Mouse (Mus musculus): ENCODE measurements around the gene Lin52.

Lin52 gene

GRCm38 (mm10) chr12:84533706-84534486, 82.7 kb downstream of the Lin52 start:
- no peak for DNase-seq (ENCODE audit: low read depth, low spot score)

DNA sequence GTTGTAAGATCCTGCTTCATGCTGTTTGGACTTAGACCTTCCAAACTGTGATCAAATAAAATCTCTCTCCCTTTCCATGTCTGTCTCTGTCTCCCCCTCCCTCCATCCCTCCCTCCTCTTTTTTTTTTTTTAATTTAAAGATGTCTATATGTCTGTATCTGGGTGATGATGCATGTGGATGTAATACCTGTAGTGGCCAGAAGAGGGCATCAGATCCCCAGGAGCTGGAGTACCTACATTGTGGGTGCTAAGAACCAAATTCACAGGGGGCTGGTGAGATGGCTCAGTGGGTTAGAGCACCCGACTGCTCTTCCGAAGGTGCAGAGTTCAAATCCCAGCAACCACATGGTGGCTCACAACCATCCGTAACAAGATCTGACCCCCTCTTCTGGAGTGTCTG, 88.3 kb downstream of the Lin52 start:
- DNase-seq (ENCODE audit: low read depth, low spot score) = peak; percentile 64

GRCm38 (mm10) chr12:84541391-84541958, 90.3 kb downstream of the Lin52 start:
- DNase-seq (ENCODE audit: low read depth, low spot score) = no peak

GRCm38 (mm10) chr12:84546028-84546427, 94.8 kb downstream of the Lin52 start:
- DNase-seq (ENCODE audit: low read depth, low spot score) = peak; percentile 48

GRCm38 (mm10) chr12:84546577-84547085, 95.4 kb downstream of the Lin52 start:
- no peak for DNase-seq (ENCODE audit: low read depth, low spot score)

DNA sequence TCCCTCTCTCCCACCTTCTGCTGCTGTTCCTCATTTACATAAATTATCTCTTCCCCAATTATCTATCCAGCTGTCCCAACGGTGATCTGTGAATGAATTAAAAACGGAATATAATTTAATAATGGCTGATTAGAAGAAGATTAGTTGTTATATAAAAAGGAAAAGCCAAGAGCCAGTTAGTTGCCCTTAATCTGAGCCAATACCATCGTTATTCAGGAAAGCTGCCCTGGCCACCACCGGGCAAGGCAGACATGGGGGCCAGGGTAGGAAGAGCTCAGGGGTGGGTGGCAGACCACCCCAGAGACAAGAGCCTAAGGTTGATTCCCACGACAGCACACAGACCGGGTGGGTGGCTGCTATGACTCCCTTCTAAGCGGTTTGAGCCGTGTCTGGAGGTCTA, 97.0 kb downstream of the Lin52 start:
- no peak for DNase-seq (ENCODE audit: low read depth, low spot score)

GRCm38 (mm10) chr12:84555218-84555617, 104.0 kb downstream of the Lin52 start:
- DNase-seq (ENCODE audit: low read depth, low spot score) = no peak

DNA sequence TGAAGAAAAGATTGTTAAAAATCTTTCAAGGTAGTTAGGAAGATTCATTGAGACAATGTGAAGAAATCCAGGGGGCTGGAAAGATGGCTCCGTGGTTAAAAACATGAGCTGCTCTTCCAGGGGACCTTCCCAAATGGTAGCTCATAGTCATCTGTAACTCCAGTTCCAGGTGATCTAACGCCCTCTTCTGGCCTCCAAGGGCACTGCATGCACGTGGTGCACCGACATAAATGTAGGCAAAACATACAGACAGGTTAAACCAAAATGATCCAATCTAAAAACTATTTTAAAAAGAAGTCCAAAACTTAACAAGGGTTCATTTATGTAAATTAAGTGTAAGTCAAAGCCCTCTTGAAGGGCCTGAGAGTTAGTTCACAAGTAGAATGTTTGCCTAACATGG, 111.3 kb downstream of the Lin52 start:
- no peak for DNase-seq (ENCODE audit: low read depth, low spot score)

DNA sequence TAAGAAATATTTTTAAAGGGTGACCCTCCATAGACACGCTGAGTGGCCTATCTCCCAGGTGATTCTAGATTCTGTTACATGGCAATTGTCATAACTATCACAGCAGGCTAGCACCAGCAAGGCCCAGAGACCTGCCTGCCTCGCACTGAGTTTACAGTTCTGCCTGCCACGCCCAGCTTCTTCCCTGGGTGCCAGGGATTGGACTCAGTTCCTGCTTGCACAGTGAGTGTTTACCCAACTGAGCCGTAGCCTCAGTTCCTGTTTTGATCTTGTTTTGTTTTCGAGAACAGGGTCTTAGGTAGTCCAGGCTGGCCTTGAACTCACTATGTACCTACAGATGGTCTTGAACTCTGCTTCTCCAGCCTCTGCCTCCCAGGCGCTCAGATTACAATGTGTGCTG, 116.4 kb downstream of the Lin52 start:
- DNase-seq (ENCODE audit: low read depth, low spot score) = peak; percentile 54

- DNase-seq (ENCODE audit: low read depth, low spot score) = no peak
Observed at GRCm38 (mm10) chr12:84569336-84569970, 118.2 kb downstream of the Lin52 start, which contains the start of gene Vsx2. Gene Vsx2 (plus strand): TSS chr12:84569762.

DNA sequence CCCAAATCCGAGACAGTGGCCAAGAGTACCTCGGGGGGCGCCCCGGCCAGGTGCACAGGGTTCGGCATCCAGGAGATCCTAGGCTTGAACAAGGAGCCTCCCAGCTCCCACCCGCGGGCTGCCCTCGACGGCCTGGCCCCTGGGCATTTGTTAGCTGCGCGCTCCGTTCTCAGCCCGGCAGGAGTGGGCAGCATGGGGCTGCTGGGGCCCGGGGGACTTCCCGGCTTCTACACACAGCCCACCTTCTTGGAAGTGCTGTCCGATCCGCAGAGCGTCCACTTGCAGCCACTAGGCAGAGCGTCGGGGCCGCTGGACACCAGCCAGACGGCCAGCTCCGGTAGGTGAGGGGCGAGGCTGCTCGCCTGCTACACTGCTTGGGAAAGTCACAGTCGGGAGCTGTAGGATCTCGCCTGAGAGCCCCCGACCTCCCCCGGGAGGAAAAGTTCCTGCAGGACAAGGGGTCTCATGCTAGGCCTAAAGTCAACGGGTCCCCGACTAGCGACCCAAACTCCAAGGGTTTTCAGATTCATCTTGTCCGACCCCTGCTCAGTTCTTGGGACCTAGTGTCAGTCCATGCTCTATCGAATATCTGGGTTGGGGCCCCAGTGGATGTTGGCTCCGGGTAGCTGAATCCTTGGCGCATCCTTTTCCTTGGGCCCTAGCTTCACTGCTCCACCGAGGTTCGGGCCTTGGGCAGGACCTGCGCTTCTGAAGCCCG, 118.9 kb downstream of the Lin52 start:
- no peak for DNase-seq (ENCODE audit: low read depth, low spot score)

- DNase-seq (ENCODE audit: low read depth, low spot score) = no peak
Observed at GRCm38 (mm10) chr12:84570694-84571415, 119.6 kb downstream of the Lin52 start.

- no peak for DNase-seq (ENCODE audit: low read depth, low spot score)
Observed at GRCm38 (mm10) chr12:84571466-84572340, 120.5 kb downstream of the Lin52 start.

DNA sequence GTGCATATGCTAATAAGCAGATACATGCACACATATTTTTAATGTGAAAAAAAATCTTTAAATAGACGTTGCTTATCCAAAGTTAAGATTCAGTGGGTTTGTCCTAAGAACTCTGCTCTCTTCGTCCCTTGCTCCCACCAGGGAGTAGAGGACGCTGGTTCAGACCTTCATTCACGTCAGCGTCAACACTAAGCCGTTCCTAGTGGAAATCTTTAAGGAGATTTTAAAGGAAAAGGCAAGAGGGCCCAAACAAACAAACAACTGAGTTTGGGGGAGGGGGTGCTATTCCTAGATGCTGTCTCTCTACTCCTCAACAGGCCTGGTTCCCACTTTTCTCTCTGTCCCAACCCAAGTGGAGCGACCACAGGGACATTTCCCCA, 121.1 kb downstream of the Lin52 start:
- DNase-seq (ENCODE audit: low read depth, low spot score) = no peak

DNA sequence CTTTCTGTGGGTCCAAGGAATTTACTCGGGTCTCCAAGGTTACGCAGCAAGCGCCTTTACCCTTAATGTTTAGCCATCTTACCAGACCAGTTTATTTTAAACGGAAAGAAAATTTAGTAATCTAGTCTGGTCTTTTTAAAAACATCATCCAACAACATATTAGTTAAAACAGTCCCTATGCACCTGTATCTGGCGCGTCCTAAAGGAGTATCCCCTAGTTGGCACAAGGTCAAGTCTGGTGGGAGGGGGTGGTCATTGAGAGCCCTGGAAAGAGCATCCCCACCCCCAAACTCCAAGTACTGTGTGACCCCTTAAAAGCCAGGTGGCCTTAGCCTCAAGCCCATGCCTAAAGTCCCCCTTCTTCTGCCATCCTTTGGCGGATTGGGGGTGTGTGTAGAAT, 121.9 kb downstream of the Lin52 start:
- no peak for DNase-seq (ENCODE audit: low read depth, low spot score)

- DNase-seq (ENCODE audit: low read depth, low spot score) = peak; percentile 21
Observed at GRCm38 (mm10) chr12:84577768-84578439, 126.7 kb downstream of the Lin52 start.

GRCm38 (mm10) chr12:84578440-84578770, 127.2 kb downstream of the Lin52 start:
- no peak for DNase-seq (ENCODE audit: low read depth, low spot score)

DNA sequence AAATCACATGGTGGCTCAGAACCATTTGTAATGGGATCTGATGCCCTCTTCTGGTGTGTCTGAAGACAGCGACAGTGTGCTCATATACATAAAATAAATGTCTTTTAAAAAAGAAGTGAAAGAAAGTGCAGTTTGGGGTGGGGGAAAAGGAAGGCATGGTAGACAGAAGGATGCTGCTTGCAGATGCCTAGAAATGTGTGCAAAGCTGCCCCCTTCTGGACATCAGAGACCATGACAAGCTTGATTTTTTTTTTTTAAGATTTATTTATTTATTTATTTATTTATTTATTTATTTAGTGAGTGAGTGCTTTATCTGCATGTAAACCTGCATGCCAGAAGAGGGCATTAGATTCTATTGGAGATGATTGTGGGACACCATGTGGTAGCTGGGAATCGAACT, 130.1 kb downstream of the Lin52 start:
- peak; percentile 34 for DNase-seq (ENCODE audit: low read depth, low spot score)

GRCm38 (mm10) chr12:84589825-84590761, 138.9 kb downstream of the Lin52 start:
- DNase-seq (ENCODE audit: low read depth, low spot score) = peak; percentile 85
